Mouse (Mus musculus) neural tube, embryonic 12.5 days (tissue): ENCODE measurements around the gene Olfr1357. TPM values are rescaled to one million over a fixed set of nuclear protein-coding genes. Genes with fewer than 3 reads are reported as not detected.

Experiments
- polyA plus RNA-seq: library from polyadenylated mRNA; unstranded; fragments of >200 nt; fragmentation: Nextera tagmentation; extraction: Ambion mirVana; gene quantifications from 2 replicates; pipeline ENCODE4 v1.2.1, GENCODE M21; 2016

Gene Olfr1357
- polyA plus RNA-seq, 1 experiment from 2014 or later: not detected

Other genes with a start within 250 kb of the Olfr1357 start
- 333 and 347 TPM in 2 replicates for gene Rrp1, start 205.0 kb downstream of the Olfr1357 start, polyA plus RNA-seq
- gene Cstb, start 192.4 kb downstream of the Olfr1357 start, polyA plus RNA-seq: 105 and 110 TPM in 2 replicates
- 9.0 and 9.4 TPM in 2 replicates for gene Pdxk, start 153.1 kb downstream of the Olfr1357 start, polyA plus RNA-seq
- gene Olfr1358, start 100.6 kb downstream of the Olfr1357 start, polyA plus RNA-seq: not detected in 2 replicates
- 47.1 and 51.8 TPM in 2 replicates for gene Ilvbl, start 43.7 kb downstream of the Olfr1357 start, polyA plus RNA-seq
- gene Syde1, start 26.1 kb downstream of the Olfr1357 start, polyA plus RNA-seq: 7.8 and 7.9 TPM in 2 replicates
- gene Casp14, start 100.2 kb upstream of the Olfr1357 start, polyA plus RNA-seq: not detected in 2 replicates
- gene Ccdc105, start 135.0 kb upstream of the Olfr1357 start, polyA plus RNA-seq: not detected in 2 replicates
- 1.8 and 2.8 TPM in 2 replicates for gene Slc1a6, start 162.4 kb upstream of the Olfr1357 start, polyA plus RNA-seq
- not detected in 2 replicates for gene Olfr1356, start 234.1 kb upstream of the Olfr1357 start, polyA plus RNA-seq